15 mouse cellular contexts compared by ENCODE assay signal in genomic region chr10:62948551-62948950, GRCm38 (mm10). TPM values are rescaled to one million over a fixed set of nuclear protein-coding genes. Genes with fewer than 3 reads are reported as not detected.
DNase-seq lines count a peak whose midpoint lies in the region; ATAC-seq and TF ChIP-seq lines count a peak whose summit lies in the region.
"Had no signal": no experiment of that assay in that cellular context is flagged by ENCODE, and none has a peak within 500 bp of the region (broad histone marks: within the 10 kb centered on the region; RNA-seq: fewer than 3 reads in every experiment).

No protein-coding gene starts in this region.

- H3K27ac ChIP-seq in MEL (ENCODE audit: control insufficient read depth, low read depth, low read length) = no peak overlapping the region
- H3K27ac ChIP-seq in liver, embryonic 13.5 days = peak overlapping the region; percentile 95; the same call in 1 of the 2 replicates
- no peak overlapping the region for H3K27ac ChIP-seq in hindbrain, embryonic 12.5 days
- H3K27ac ChIP-seq in hindbrain, embryonic 16.5 days (ENCODE audit: low read depth, low read length) = no peak overlapping the region
- H3K27ac ChIP-seq: embryonic facial prominence, embryonic 10.5 days; forebrain, embryonic 12.5 days; hindbrain, embryonic 15.5 days; stomach, postnatal 0 days had no signal

- H3K4me3 ChIP-seq in erythroblast, embryonic 14.5 days (replicated peaks) = peak overlapping the region; percentile 77
- no peak overlapping the region for H3K4me3 ChIP-seq in MEL (ENCODE audit: control insufficient read depth in 1 of 2, insufficient read depth in 1 of 2, low read depth in 2 of 2, low read length in 2 of 2)
- H3K4me3 ChIP-seq in liver, embryonic 13.5 days (replicated peaks) = peak overlapping the region; percentile 84
- no peak overlapping the region for H3K4me3 ChIP-seq in hindbrain, embryonic 12.5 days
- H3K4me3 ChIP-seq in hindbrain, embryonic 16.5 days (ENCODE audit: low read length) = no peak overlapping the region
- H3K4me3 ChIP-seq: hindbrain, embryonic 15.5 days had no signal

- peak; percentile 34 for DNase-seq in MEL (ENCODE audit: low read depth, low spot score)
- DNase-seq in liver, embryonic 13.5 days = no peak
- DNase-seq in thymus, postnatal 25 days = no peak
- DNase-seq: cerebellum, postnatal 10 days; kidney, adult 8-10 months; right cerebral cortex, postnatal 4 days had no signal

- H3K36me3 ChIP-seq in erythroblast, embryonic 14.5 days (ENCODE audit: control insufficient read depth) = peaks cover 66% of the 10 kb centered on the region
- peaks cover 2 to 9% of the 10 kb centered on the region in 2 experiments for H3K36me3 ChIP-seq in MEL (ENCODE audit: control insufficient read depth in 1 of 2, insufficient read depth in 2 of 2, low read length in 2 of 2)
- peaks cover 45% of the 10 kb centered on the region for H3K36me3 ChIP-seq in liver, embryonic 13.5 days
- H3K36me3 ChIP-seq in hindbrain, embryonic 12.5 days = peaks cover 27% of the 10 kb centered on the region
- H3K36me3 ChIP-seq in hindbrain, embryonic 16.5 days (ENCODE audit: control insufficient read depth, insufficient read depth, low read length) = peaks cover 7% of the 10 kb centered on the region

- TF ChIP-seq POLR2A in MEL (IDR thresholded peaks at IDR 0.05; ENCODE audit: control insufficient read depth in 1 of 2, insufficient read depth in 1 of 2, low read depth in 1 of 2, low read length in 2 of 2, poor library complexity in 1 of 2) = no peak

- H3K9me3 ChIP-seq in erythroblast, embryonic 14.5 days (ENCODE audit: control insufficient read depth, low read length) = no peaks in the 10 kb centered on the region; the same call in 1 of the 2 replicates
- no peaks in the 10 kb centered on the region for H3K9me3 ChIP-seq in MEL (replicated peaks; ENCODE audit: insufficient read depth, low read length)
- no peaks in the 10 kb centered on the region for H3K9me3 ChIP-seq in liver, embryonic 13.5 days (replicated peaks)
- no peaks in the 10 kb centered on the region for H3K9me3 ChIP-seq in hindbrain, embryonic 12.5 days (replicated peaks)
- H3K9me3 ChIP-seq in hindbrain, embryonic 16.5 days (ENCODE audit: control insufficient read depth, low read length) = no peaks in the 10 kb centered on the region
- H3K9me3 ChIP-seq: embryonic facial prominence, embryonic 10.5 days; forebrain, embryonic 12.5 days; hindbrain, embryonic 15.5 days had no signal

- peaks cover 15% of the 10 kb centered on the region for H3K79me2 ChIP-seq in MEL (ENCODE audit: control insufficient read depth, insufficient read depth, low read length, poor library complexity)

- no peak for TF ChIP-seq EP300 in MEL (IDR thresholded peaks at IDR 0.05; ENCODE audit: low read depth in 1 of 2, low read length in 2 of 2)

- H3K4me2 ChIP-seq in liver, embryonic 13.5 days = peak overlapping the region; percentile 88
- H3K4me2 ChIP-seq in hindbrain, embryonic 12.5 days (replicated peaks) = no peak overlapping the region
- H3K4me2 ChIP-seq in hindbrain, embryonic 16.5 days (ENCODE audit: low read length) = no peak overlapping the region

- H3K9ac ChIP-seq in MEL (ENCODE audit: control insufficient read depth, low read depth, low read length, poor library complexity, severe bottlenecking) = no peak overlapping the region
- H3K9ac ChIP-seq in liver, embryonic 13.5 days = peak overlapping the region; percentile 92; the same call in 1 of the 2 replicates
- H3K9ac ChIP-seq in hindbrain, embryonic 12.5 days = no peak overlapping the region
- no peak overlapping the region for H3K9ac ChIP-seq in hindbrain, embryonic 16.5 days (ENCODE audit: low read depth, low read length)
- H3K9ac ChIP-seq: forebrain, embryonic 12.5 days; hindbrain, embryonic 15.5 days had no signal

- H3K27me3 ChIP-seq in erythroblast, embryonic 14.5 days (ENCODE audit: control insufficient read depth) = no peaks in the 10 kb centered on the region
- H3K27me3 ChIP-seq in MEL (ENCODE audit: control insufficient read depth in 1 of 2, insufficient read depth in 2 of 2, low read length in 2 of 2) = no peaks in the 10 kb centered on the region
- no peaks in the 10 kb centered on the region for H3K27me3 ChIP-seq in liver, embryonic 13.5 days
- no peaks in the 10 kb centered on the region for H3K27me3 ChIP-seq in hindbrain, embryonic 12.5 days
- no peaks in the 10 kb centered on the region for H3K27me3 ChIP-seq in hindbrain, embryonic 16.5 days (replicated peaks; ENCODE audit: control insufficient read depth, insufficient read depth, low read length)
- H3K27me3 ChIP-seq: forebrain, embryonic 12.5 days; hindbrain, embryonic 15.5 days had no signal

- no peak for TF ChIP-seq RAD21 in MEL (IDR thresholded peaks at IDR 0.05; ENCODE audit: low read depth, low read length)

- no peak for ATAC-seq in erythroblast, adult 5-6 weeks (replicated peaks; ENCODE audit: low FRiP score, poor library complexity, severe bottlenecking)
- ATAC-seq in liver, embryonic 13.5 days (ENCODE audit: low read depth) = no peak
- peak; percentile 87 for ATAC-seq in megakaryocyte, adult 5-6 weeks (ENCODE audit: poor library complexity, severe bottlenecking)
- ATAC-seq in hindbrain, embryonic 12.5 days (ENCODE audit: low FRiP score) = no peak
- no peak for ATAC-seq in hindbrain, embryonic 16.5 days

- TF ChIP-seq CTCF in MEL (IDR thresholded peaks at IDR 0.05 in 2 of 3, conservative IDR thresholded peaks at IDR 0.05 in 1 of 3; ENCODE audit: control insufficient read depth in 1 of 3, insufficient read depth in 1 of 3, low read depth in 2 of 3, low read length in 3 of 3, poor library complexity in 1 of 3, severe bottlenecking in 1 of 3) = no peak

- H3K4me1 ChIP-seq in erythroblast, embryonic 14.5 days (ENCODE audit: control insufficient read depth) = peaks cover 51% of the 10 kb centered on the region
- H3K4me1 ChIP-seq in MEL (ENCODE audit: control insufficient read depth in 1 of 2, insufficient read depth in 2 of 2, low read length in 2 of 2) = peaks cover 2 to 12% of the 10 kb centered on the region in 2 experiments; a peak in 2 of 4 replicates
- peaks cover 45% of the 10 kb centered on the region for H3K4me1 ChIP-seq in liver, embryonic 13.5 days (replicated peaks)
- no peaks in the 10 kb centered on the region for H3K4me1 ChIP-seq in hindbrain, embryonic 12.5 days
- 0 out of 2 replicates have a peak, but pooled peaks cover 2% of the 10 kb centered on the region for H3K4me1 ChIP-seq in hindbrain, embryonic 16.5 days (ENCODE audit: control insufficient read depth, insufficient read depth, low read depth, low read length)

- WGBS in liver, embryonic 13.5 days (ENCODE audit: insufficient replicate concordance) = 79% methylated on average over 7 of the region's 7 CpGs
- 93% methylated on average over 7 of the region's 7 CpGs for WGBS in hindbrain, embryonic 12.5 days
- whole genome bisulfite sequencing in hindbrain, embryonic 16.5 days = 97% methylated on average over 7 of the region's 7 CpGs

RNA-seq across cellular contexts. Expression of gene Dna2, which starts 1.7 kb away (rescaled TPM):
- polyA plus RNA-seq in erythroblast, embryonic 14.5 days (2012) = 1.0 and 1.6 TPM in 2 replicates
- total RNA-seq in erythroblast, adult 5-6 weeks (2015; ENCODE audit: low replicate concordance) = 21.3 and 21.9 TPM in 2 replicates
- total RNA-seq in erythroblast, adult 5-6 weeks (2017; ENCODE audit: low replicate concordance) = 18.1 and 21.2 TPM in 2 replicates
- total RNA-seq in MEL (2012; rRNA removed) = 28.0 and 30.3 TPM in 2 replicates
- polyA plus RNA-seq in MEL (2012; ENCODE audit: insufficient read depth in 1 of 2, insufficient read length in 2 of 2, low read depth in 1 of 2, low replicate concordance in 2 of 2, missing spikeins in 1 of 2) = 10 to 100 TPM in 1 of 2 experiments, not detected in 1; 40.9 TPM
- polyA plus RNA-seq in liver, embryonic 13.5 days (2015; fragmentation: Nextera tagmentation; extraction: Ambion mirVana) = 29.4 and 37.1 TPM in 2 replicates
- 108 and 109 TPM in 2 replicates for total RNA-seq in megakaryocyte, adult 5-6 weeks (2015)
- total RNA-seq in megakaryocyte, adult 5-6 weeks (2017) = 113 and 121 TPM in 2 replicates
- 11.9 and 13.4 TPM in 2 replicates for polyA plus RNA-seq in hindbrain, embryonic 12.5 days (2016; fragmentation: Nextera tagmentation; extraction: Ambion mirVana)
- polyA plus RNA-seq in hindbrain, embryonic 16.5 days (2015; fragmentation: Nextera tagmentation; extraction: Ambion mirVana) = 4.0 and 5.1 TPM in 2 replicates

RNA-seq across cellular contexts. Expression of gene Slc25a16, which starts 28.1 kb away (rescaled TPM):
- polyA plus RNA-seq in erythroblast, embryonic 14.5 days (2012) = 0.33 and 0.58 TPM in 2 replicates
- 3.3 and 6.7 TPM in 2 replicates for total RNA-seq in erythroblast, adult 5-6 weeks (2015; ENCODE audit: low replicate concordance)
- total RNA-seq in erythroblast, adult 5-6 weeks (2017; ENCODE audit: low replicate concordance) = 8.2 and 9.3 TPM in 2 replicates
- 7.7 and 8.3 TPM in 2 replicates for total RNA-seq in MEL (2012; rRNA removed)
- polyA plus RNA-seq in MEL (2012; ENCODE audit: insufficient read depth in 1 of 2, insufficient read length in 2 of 2, low read depth in 1 of 2, low replicate concordance in 2 of 2, missing spikeins in 1 of 2) = 10 to 100 TPM in 1 of 2 experiments, not detected in 1; 12.1 TPM
- 9.4 and 11.4 TPM in 2 replicates for polyA plus RNA-seq in liver, embryonic 13.5 days (2015; fragmentation: Nextera tagmentation; extraction: Ambion mirVana)
- 21.9 and 23.4 TPM in 2 replicates for total RNA-seq in megakaryocyte, adult 5-6 weeks (2015)
- total RNA-seq in megakaryocyte, adult 5-6 weeks (2017) = 20.9 and 21.0 TPM in 2 replicates
- 12.6 and 14.1 TPM in 2 replicates for polyA plus RNA-seq in hindbrain, embryonic 12.5 days (2016; fragmentation: Nextera tagmentation; extraction: Ambion mirVana)
- polyA plus RNA-seq in hindbrain, embryonic 16.5 days (2015; fragmentation: Nextera tagmentation; extraction: Ambion mirVana) = 15.0 and 15.6 TPM in 2 replicates

RNA-seq across cellular contexts. Expression of gene Rufy2, which starts 31.5 kb away (rescaled TPM):
- polyA plus RNA-seq in erythroblast, embryonic 14.5 days (2012) = not detected in 2 replicates
- 1.3 and 10.0 TPM in 2 replicates for total RNA-seq in erythroblast, adult 5-6 weeks (2015; ENCODE audit: low replicate concordance)
- 1.7 and 3.9 TPM in 2 replicates for total RNA-seq in erythroblast, adult 5-6 weeks (2017; ENCODE audit: low replicate concordance)
- total RNA-seq in MEL (2012; rRNA removed) = 1.2 and 1.8 TPM in 2 replicates
- polyA plus RNA-seq in MEL (2012; ENCODE audit: insufficient read depth in 1 of 2, insufficient read length in 2 of 2, low read depth in 1 of 2, low replicate concordance in 2 of 2, missing spikeins in 1 of 2) = 1 to 10 TPM in 1 of 2 experiments, not detected in 1; 2.6 TPM
- polyA plus RNA-seq in liver, embryonic 13.5 days (2015; fragmentation: Nextera tagmentation; extraction: Ambion mirVana) = 2.7 and 3.0 TPM in 2 replicates
- 6.6 and 7.0 TPM in 2 replicates for total RNA-seq in megakaryocyte, adult 5-6 weeks (2015)
- total RNA-seq in megakaryocyte, adult 5-6 weeks (2017) = 4.8 and 5.5 TPM in 2 replicates
- 36.7 and 40.0 TPM in 2 replicates for polyA plus RNA-seq in hindbrain, embryonic 12.5 days (2016; fragmentation: Nextera tagmentation; extraction: Ambion mirVana)
- polyA plus RNA-seq in hindbrain, embryonic 16.5 days (2015; fragmentation: Nextera tagmentation; extraction: Ambion mirVana) = 53.9 and 68.0 TPM in 2 replicates

RNA-seq across cellular contexts. Expression of gene Tet1, which starts 39.8 kb away (rescaled TPM):
- 0.11 TPM in 1 of 2 replicates, not detected in the other for polyA plus RNA-seq in erythroblast, embryonic 14.5 days (2012)
- total RNA-seq in erythroblast, adult 5-6 weeks (2015; ENCODE audit: low replicate concordance) = 1.3 and 3.7 TPM in 2 replicates
- total RNA-seq in erythroblast, adult 5-6 weeks (2017; ENCODE audit: low replicate concordance) = 0.84 and 1.1 TPM in 2 replicates
- total RNA-seq in MEL (2012; rRNA removed) = 0.03 and 0.08 TPM in 2 replicates
- polyA plus RNA-seq in MEL (2012; ENCODE audit: insufficient read depth in 1 of 2, insufficient read length in 2 of 2, low read depth in 1 of 2, low replicate concordance in 2 of 2, missing spikeins in 1 of 2) = under 1 TPM in 1 of 2 experiments, not detected in 1; 0.08 TPM
- polyA plus RNA-seq in liver, embryonic 13.5 days (2015; fragmentation: Nextera tagmentation; extraction: Ambion mirVana) = 1.5 and 2.4 TPM in 2 replicates
- 5.0 and 6.1 TPM in 2 replicates for total RNA-seq in megakaryocyte, adult 5-6 weeks (2015)
- total RNA-seq in megakaryocyte, adult 5-6 weeks (2017) = 0.95 and 1.7 TPM in 2 replicates
- 34.5 and 39.3 TPM in 2 replicates for polyA plus RNA-seq in hindbrain, embryonic 12.5 days (2016; fragmentation: Nextera tagmentation; extraction: Ambion mirVana)
- polyA plus RNA-seq in hindbrain, embryonic 16.5 days (2015; fragmentation: Nextera tagmentation; extraction: Ambion mirVana) = 38.7 and 39.5 TPM in 2 replicates

Comparison
In these comparisons a context has a peak if more than half of its experiments do, and no peak if none do; other contexts are left out.
1. H3K4me3 ChIP-seq: peak in erythroblast, embryonic 14.5 days (single experiment) and liver, embryonic 13.5 days (single experiment); none in MEL (0 of 2), hindbrain, embryonic 12.5 days (single experiment) and hindbrain, embryonic 16.5 days (single experiment).